Mouse (Mus musculus) midbrain, postnatal 0 days (tissue): ENCODE results near the gene Rnf157. TPM values are rescaled to one million over a fixed set of nuclear protein-coding genes. Genes with fewer than 3 reads are reported as not detected.
"Not testable (repeated sequence)": the region's sequence is repeated elsewhere in the genome, so short reads cannot be mapped to it uniquely, and the experiment has no call there.

ENCODE experiments used
- ATAC-seq: fragments of 200-750 bp; cut with Nextera tagmentation; 2 replicates; pipeline ENCODE4 v1.8.0; 2017; ENCODE audit warnings: moderate number of reproducible peaks, mild to moderate bottlenecking, moderate TSS enrichment, moderate library complexity; ENCODE audit not compliant: low FRiP score
- DNase-seq: peaks from one replicate; pipeline ENCODE4 v3.0.0-alpha.2; 2015; ENCODE audit warnings: low spot score
- H3K27ac ChIP-seq: fragments of 300-500 bp; sonication (generic); 2 replicates; pipeline ENCODE4 v1.5.1; 2014; ENCODE audit warnings: low read depth, mild to moderate bottlenecking, low read length, mixed read lengths
- H3K27me3 ChIP-seq: fragments of 300-500 bp; sonication (generic); 2 replicates; pipeline ENCODE4 v1.6.1; 2014; ENCODE audit warnings: low read length, control low read depth, mixed read lengths; ENCODE audit not compliant: insufficient read depth
- H3K36me3 ChIP-seq: fragments of 300-500 bp; sonication (generic); 2 replicates; pipeline ENCODE4 v1.6.1; 2014; ENCODE audit warnings: low read length, control low read depth, mixed read lengths; ENCODE audit not compliant: insufficient read depth
- H3K4me1 ChIP-seq: fragments of 300-500 bp; sonication (generic); 2 replicates; pipeline ENCODE4 v1.6.1; 2014; ENCODE audit warnings: mild to moderate bottlenecking, control low read depth, antibody characterized with exemption, low read length, mixed read lengths; ENCODE audit not compliant: insufficient read depth
- H3K4me2 ChIP-seq: fragments of 300-500 bp; sonication (generic); 2 replicates; pipeline ENCODE4 v1.6.1; 2014; ENCODE audit warnings: low read depth, mild to moderate bottlenecking, low read length, mixed read lengths; ENCODE audit not compliant: poor library complexity, severe bottlenecking
- H3K4me3 ChIP-seq: fragments of 300-500 bp; sonication (generic); 2 replicates; pipeline ENCODE4 v1.5.1; 2014; ENCODE audit warnings: low read depth, mild to moderate bottlenecking, low read length, moderate library complexity
- H3K9ac ChIP-seq: fragments of 300-500 bp; sonication (generic); replicated peaks from 2 replicates; pipeline ENCODE4 v1.6.1; 2014; ENCODE audit warnings: mild to moderate bottlenecking, low read length, moderate library complexity, mixed read lengths; ENCODE audit not compliant: poor library complexity, severe bottlenecking
- H3K9me3 ChIP-seq: fragments of 300-500 bp; sonication (generic); 2 replicates; pipeline ENCODE4 v1.6.1; 2016; ENCODE audit warnings: low read length, control low read depth
- CTCF ChIP-seq: IDR thresholded peaks from 2 replicates; pipeline ENCODE4 v1.5.1; 2016; ENCODE audit warnings: antibody characterized with exemption, mild to moderate bottlenecking
- WGBS: fragments of 180-500 bp; shearing (Covaris S2); extraction: QIAGEN DNeasy Blood & Tissue Kit; methylation state at CpG from one replicate; pipeline ENCODE4 v1.1.7; 2014; 5-methylcytosine and 5-hydroxymethylcytosine counted together
- polyA plus RNA-seq: library from polyadenylated mRNA; unstranded; fragments of >200 nt; fragmentation: Nextera tagmentation; extraction: Ambion mirVana; gene quantifications from 2 replicates; pipeline ENCODE4 v1.2.1, GENCODE M21; 2015
- total RNA-seq: library from RNA; depleted of rRNA; stranded (reverse); fragments of >200 nt; gene quantifications from 2 replicates; pipeline ENCODE4 v1.2.3, GENCODE M21; 2014

Rnf157 gene
- total and polyA plus RNA-seq, 2 experiments from 2014 or later: 57.0 to 138 TPM

DNA sequence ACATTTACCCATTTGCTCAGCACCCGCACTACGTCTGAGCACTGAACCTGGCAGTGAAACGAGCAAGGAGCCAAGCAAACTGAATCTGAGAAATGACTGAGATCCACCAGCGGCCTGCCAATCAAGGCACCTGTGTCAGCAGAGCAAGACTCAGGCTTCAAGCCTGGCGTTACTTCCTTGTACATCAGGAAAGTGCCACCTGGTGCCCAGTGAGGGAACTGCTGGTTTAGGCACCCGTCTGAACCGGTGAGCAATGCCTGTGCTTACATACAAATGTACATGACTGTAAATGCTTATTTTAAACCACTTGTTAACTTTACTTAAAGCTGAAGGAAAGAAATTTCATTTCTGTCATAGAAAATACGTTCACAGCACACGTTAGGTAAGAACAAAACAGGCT is 44.7 kb downstream of the Rnf157 start:
- no peak overlapping the region for H3K4me3 ChIP-seq
- no peaks in the 10 kb centered on the region for H3K36me3 ChIP-seq
- WGBS: 22% methylated on average over 9 of the region's 9 CpGs
- ATAC-seq (peak; percentile 66; the same call in 1 of the 2 replicates), DNase-seq (peak; percentile 90)
- no peak overlapping the region for H3K27ac ChIP-seq
- H3K4me2 ChIP-seq: no peak overlapping the region
- H3K9me3 ChIP-seq: no peaks in the 10 kb centered on the region
- H3K27me3 ChIP-seq: no peaks in the 10 kb centered on the region
- H3K9ac ChIP-seq: no peak overlapping the region
- peak; percentile 93 for TF ChIP-seq CTCF
- H3K4me1 ChIP-seq: no peaks in the 10 kb centered on the region

DNA sequence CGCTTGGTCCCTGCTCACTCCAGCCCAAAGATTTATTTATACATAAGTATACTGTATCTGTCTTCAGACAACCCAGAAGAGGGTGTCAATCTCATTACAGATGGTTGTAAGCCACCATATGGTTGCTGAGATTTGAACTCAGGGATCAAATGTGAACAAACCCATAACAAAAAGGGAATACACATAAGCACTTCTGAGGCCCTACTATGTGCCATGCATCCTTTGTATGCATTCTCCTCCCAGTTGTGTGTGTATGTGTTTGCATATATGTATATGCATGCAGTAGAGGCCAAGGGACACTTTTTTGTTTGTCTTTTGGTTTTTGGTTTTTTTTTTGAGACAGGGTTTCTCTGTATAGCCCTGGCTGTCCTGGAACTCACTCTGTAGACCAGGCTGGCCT is 46.2 kb downstream of the Rnf157 start:
- Histone ChIP-seq H3K9me3 (no peaks in the 10 kb centered on the region), H3K36me3 (no peaks in the 10 kb centered on the region), H3K4me2 (no peak overlapping the region), H3K27me3 (no peaks in the 10 kb centered on the region), H3K27ac (no peak overlapping the region), H3K9ac (no peak overlapping the region), H3K4me3 (no peak overlapping the region), H3K4me1 (no peaks in the 10 kb centered on the region)
- no peak for DNase-seq
- WGBS: 76% methylated on average over 1 of the region's 1 CpGs
- no peak for TF ChIP-seq CTCF
- ATAC-seq: no peak

DNA sequence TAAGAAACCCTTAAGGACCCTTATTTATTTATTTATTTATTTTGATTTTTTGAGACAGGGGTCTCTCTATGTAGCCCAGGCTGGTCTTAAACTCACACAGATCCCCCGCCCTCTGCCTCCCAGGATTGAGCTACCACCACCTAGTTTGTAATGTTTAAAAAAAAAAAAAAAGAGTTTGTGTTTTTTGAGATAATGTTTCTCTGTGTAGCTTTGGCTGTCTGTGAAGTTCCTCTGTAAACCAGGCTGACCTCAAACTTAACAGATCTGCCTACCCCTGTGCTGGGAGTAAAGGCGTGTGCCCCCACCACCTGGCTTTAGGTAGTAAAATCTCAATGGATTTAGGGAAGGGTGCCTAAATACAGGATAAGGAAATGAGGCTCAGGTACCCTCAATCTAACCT is 46.7 kb downstream of the Rnf157 start:
- H3K4me2 ChIP-seq: no peak overlapping the region
- ATAC-seq (no peak), DNase-seq (no peak)
- H3K4me3 ChIP-seq: no peak overlapping the region
- H3K9me3 ChIP-seq: no peaks in the 10 kb centered on the region
- H3K27me3 ChIP-seq: no peaks in the 10 kb centered on the region
- no peaks in the 10 kb centered on the region; the same call in 1 of the 2 replicates for H3K36me3 ChIP-seq
- no peak overlapping the region for H3K9ac ChIP-seq
- no peak for TF ChIP-seq CTCF
- WGBS: 84% methylated on average over 2 of the region's 2 CpGs
- H3K4me1 ChIP-seq: no peaks in the 10 kb centered on the region
- H3K27ac ChIP-seq: no peak overlapping the region

DNA sequence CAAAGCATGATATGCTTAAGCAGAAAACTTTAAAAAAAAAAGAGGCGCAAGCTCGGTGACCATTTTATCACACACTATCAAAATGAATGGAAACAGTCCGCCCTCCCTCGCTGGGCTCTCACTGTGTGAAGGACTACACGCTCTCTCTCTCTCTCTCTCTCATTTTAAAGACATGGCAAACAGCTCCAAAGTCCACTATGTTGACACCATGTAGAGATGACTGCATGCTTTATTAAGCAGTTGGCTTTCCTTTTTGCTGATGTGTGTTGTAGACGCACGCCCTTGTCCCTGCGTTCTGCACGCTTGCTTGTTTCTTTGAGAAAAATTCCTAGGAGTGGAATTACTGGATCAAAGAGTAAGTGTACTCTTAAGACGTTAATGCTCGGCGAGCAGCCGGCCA is 47.4 kb downstream of the Rnf157 start:
- TF ChIP-seq CTCF: no peak
- no peaks in the 10 kb centered on the region for H3K9me3 ChIP-seq
- H3K27me3 ChIP-seq: no peaks in the 10 kb centered on the region
- no peak for DNase-seq
- H3K36me3 ChIP-seq: no peaks in the 10 kb centered on the region; the same call in none of the 2 replicates
- no peak overlapping the region for H3K4me3 ChIP-seq
- no peak overlapping the region for H3K27ac ChIP-seq
- H3K4me2 ChIP-seq: no peak overlapping the region
- no peak for ATAC-seq
- H3K9ac ChIP-seq: no peak overlapping the region
- 41% methylated on average over 13 of the region's 13 CpGs for WGBS
- H3K4me1 ChIP-seq: no peaks in the 10 kb centered on the region

DNA sequence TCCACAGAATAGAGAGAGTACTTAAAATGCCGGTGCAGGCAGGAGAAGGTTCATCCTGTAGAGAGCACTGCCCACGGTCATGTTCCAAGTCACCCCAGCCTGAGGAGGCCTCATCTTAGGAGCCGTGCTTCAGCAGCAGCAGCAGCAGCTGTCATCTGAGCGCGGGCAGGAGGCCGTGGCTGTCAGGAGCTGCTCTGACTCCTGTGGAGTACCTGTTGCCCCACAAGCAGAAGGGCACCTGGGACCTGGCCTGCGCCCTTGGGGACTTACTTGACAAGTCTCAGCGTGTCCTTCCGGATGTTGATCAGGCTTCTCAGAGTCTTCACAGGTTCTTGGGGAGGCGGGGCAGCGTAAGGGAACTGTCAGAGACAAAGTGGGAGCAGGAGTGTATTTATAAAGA is 50.8 kb downstream of the Rnf157 start:
- DNase-seq: no peak
- Histone ChIP-seq H3K27me3 (no peaks in the 10 kb centered on the region), H3K4me3 (no peak overlapping the region), H3K9ac (no peak overlapping the region), H3K9me3 (no peaks in the 10 kb centered on the region), H3K4me1 (no peaks in the 10 kb centered on the region), H3K27ac (no peak overlapping the region), H3K4me2 (no peak overlapping the region), H3K36me3 (peaks cover 13% of the 10 kb centered on the region)
- whole genome bisulfite sequencing: 75% methylated on average over 11 of the region's 11 CpGs
- TF ChIP-seq CTCF: no peak
- ATAC-seq: no peak

DNA sequence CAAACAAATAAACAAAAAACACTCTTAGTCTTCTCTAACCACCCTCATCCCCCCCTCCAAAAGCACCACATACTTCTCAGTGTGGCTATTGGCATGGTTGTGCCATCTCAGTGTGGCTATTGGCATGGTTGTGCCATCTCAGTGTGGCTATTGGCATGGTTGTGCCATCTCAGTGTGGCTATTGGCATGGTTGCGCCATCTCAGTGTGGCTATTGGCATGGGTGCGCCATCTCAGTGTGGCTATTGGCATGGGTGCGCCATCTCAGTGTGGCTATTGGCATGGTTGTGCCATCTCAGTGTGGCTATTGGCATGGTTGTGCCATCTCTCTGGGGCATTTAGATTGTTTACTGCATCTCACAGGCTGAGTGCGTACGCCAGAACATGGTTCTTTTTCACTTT is 51.9 kb downstream of the Rnf157 start:
- H3K36me3 ChIP-seq: peaks cover 15% of the 10 kb centered on the region
- not testable (repeated sequence) for ATAC-seq, H3K4me3 ChIP-seq, H3K9me3 ChIP-seq, H3K4me1 ChIP-seq, DNase-seq, H3K27ac ChIP-seq, H3K9ac ChIP-seq, H3K4me2 ChIP-seq, H3K27me3 ChIP-seq
- WGBS: 98% methylated on average over 5 of the region's 5 CpGs

DNA sequence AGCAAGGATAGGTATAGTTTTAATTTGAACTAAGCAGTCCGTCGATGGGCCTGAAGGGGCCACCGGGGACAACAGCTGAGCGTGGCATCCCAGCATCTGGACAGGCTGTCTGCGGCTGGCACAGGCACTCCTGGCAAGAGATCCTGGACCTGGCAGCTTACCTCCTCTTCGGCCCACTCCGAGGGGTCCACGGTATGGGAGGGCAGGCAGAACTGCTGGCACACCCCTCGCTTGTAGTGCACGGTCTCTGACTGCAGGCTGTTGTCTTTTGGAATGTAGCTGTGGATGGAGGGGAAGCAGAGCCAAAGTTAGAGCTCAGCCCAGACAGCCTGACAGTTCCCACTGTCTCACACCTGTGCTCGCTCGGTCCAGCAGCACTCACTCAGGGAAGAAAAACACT is 53.2 kb downstream of the Rnf157 start:
- H3K9me3 ChIP-seq: no peaks in the 10 kb centered on the region
- no peak for TF ChIP-seq CTCF
- peak; percentile 32 for DNase-seq
- peaks cover 25% of the 10 kb centered on the region for H3K36me3 ChIP-seq
- no peak overlapping the region for H3K9ac ChIP-seq
- no peak overlapping the region for H3K27ac ChIP-seq
- ATAC-seq: no peak
- H3K4me1 ChIP-seq: no peaks in the 10 kb centered on the region
- no peak overlapping the region for H3K4me3 ChIP-seq
- H3K27me3 ChIP-seq: no peaks in the 10 kb centered on the region
- no peak overlapping the region for H3K4me2 ChIP-seq
- WGBS: 72% methylated on average over 12 of the region's 12 CpGs
